Mouse (Mus musculus): ENCODE measurements at regions not wholly inside any gene's neighbourhood (a gene's known extent, or its start where the extent isn't known, plus 50 kb on each side); places are given as distances from the start of the nearest gene placed in this dataset.
A peak's percentile ranks its signal among the peaks of the same experiment; 100 is the strongest.

- DNase-seq (ENCODE audit: extremely low read depth, insufficient read length, low spot score), result no peak
Measured at GRCm38 (mm10) chr11:112345133-112345532, 436.9 kb upstream of the Sox9 start.

- DNase-seq (ENCODE audit: extremely low read depth, insufficient read length, low spot score), result no peak
Measured at GRCm38 (mm10) chr11:112345586-112345985, 436.4 kb upstream of the Sox9 start.

GRCm38 (mm10) chr11:112346089-112346488 lies 435.9 kb upstream of the Sox9 start:
- DNase-seq (ENCODE audit: extremely low read depth, insufficient read length, low spot score), result no peak

DNA sequence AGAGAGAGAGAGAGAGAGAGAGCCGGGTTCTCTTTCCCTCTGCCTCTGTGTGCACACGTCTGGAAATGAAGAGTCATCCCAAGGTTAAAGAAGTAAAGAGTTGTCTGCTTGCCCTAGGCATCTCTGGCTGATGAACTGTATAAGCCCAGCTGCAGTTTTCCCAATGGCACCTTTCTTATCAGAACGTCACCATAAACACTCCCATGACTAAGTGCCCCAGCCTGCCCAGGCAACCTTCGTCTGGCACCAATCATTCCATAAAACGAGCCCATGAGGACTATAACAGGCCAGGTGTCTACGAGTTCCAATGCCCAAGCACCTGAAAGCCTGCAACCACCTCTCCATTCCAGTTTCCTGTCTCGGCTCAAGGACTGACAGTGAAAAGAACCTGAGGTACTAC lies 435.5 kb upstream of the Sox9 start:
- no peak for DNase-seq (ENCODE audit: extremely low read depth, insufficient read length, low spot score)

GRCm38 (mm10) chr11:112355311-112355710 lies 426.7 kb upstream of the Sox9 start:
- DNase-seq (ENCODE audit: extremely low read depth, insufficient read length, low spot score), result no peak

GRCm38 (mm10) chr11:112366715-112367114 lies 415.3 kb upstream of the Sox9 start:
- DNase-seq (ENCODE audit: extremely low read depth, insufficient read length, low spot score), result no peak

- no peak for DNase-seq (ENCODE audit: extremely low read depth, insufficient read length, low spot score)
Measured at GRCm38 (mm10) chr11:112370941-112371340, 411.1 kb upstream of the Sox9 start.

GRCm38 (mm10) chr11:112400069-112400468 lies 382.0 kb upstream of the Sox9 start:
- no peak for DNase-seq (ENCODE audit: extremely low read depth, insufficient read length, low spot score)

- no peak for DNase-seq (ENCODE audit: extremely low read depth, insufficient read length, low spot score)
Measured at GRCm38 (mm10) chr11:112407681-112408080, 374.3 kb upstream of the Sox9 start.

DNA sequence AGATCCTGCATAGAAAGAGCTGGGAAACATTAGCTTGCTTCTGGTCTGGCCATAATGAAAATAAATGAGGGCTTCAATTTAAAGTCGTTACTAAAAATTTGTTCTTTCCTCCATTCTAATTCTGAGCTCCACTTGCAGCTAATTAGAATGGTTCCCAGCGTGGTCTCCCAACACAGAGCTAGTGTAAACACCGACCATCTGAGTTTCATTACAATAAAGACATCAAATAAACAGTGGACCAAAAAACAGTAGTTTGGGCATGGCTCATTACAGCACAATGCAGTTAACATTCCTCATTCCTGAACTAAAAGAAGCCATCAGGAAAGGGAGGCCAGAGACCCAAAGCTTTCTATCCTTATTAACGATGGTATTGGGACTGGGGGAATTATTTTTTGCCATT lies 369.6 kb upstream of the Sox9 start:
- no peak for DNase-seq (ENCODE audit: extremely low read depth, insufficient read length, low spot score)

DNA sequence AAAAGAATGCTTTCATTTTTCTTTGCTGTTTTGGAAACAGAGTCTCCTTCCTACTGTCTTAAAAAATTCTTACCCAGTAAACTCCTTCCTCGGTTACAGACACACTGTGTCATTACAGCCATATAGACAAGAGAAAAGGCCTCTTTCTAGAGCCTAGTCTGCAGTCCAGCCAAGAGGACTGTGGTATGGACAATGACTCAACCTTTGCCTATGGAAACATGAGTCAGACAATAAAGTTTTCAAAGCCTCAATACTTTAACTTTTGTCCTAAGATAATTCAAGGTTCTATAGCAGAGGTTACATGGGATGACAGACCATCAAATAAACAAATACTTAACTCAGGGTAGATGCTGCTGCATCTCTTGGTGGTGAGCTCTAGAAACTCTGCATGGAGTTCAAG lies 339.4 kb upstream of the Sox9 start:
- DNase-seq (ENCODE audit: extremely low read depth, insufficient read length, low spot score), result no peak

DNA sequence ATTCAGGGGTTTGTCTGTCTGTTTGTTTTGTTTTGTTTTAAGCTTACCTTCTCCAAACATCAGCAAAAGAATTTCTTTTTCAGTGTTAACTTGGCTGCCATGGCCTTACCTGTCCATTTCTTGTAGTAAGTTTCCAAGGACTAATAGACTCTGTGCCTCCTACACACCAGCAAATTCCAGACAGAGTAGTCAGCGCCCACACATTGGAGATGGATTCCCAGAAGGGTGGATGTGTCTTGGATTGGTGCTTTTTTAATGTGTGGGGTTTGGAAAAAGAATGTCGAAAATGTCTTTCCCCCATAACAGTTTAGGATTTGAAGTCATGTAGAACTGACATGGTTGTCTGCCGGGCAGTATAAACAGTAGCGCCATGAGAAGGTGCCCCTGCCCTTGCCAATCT lies 338.1 kb upstream of the Sox9 start:
- no peak for DNase-seq (ENCODE audit: extremely low read depth, insufficient read length, low spot score)

GRCm38 (mm10) chr11:112449632-112450031 lies 332.4 kb upstream of the Sox9 start:
- no peak for DNase-seq (ENCODE audit: extremely low read depth, insufficient read length, low spot score)

DNA sequence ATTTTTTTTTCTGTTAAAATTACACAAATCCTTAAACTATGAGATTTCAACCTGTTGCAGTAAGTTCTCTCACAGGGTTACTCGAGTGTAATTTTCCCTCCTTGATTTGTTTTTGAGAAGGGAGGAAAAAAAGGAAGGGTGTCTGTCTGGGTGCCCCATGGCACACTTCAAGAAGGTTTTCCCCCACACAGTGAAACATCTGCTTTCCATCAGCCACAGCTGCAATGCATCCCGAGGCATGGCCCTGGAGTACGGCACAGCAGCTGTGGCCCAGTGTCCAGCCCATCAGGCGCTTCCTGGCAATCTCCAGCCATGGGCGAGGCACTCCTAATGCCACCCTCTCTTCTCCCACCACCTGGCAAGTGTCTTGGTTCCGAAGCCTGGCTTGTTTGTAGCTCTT lies 331.8 kb upstream of the Sox9 start:
- no peak for DNase-seq (ENCODE audit: extremely low read depth, insufficient read length, low spot score)

DNA sequence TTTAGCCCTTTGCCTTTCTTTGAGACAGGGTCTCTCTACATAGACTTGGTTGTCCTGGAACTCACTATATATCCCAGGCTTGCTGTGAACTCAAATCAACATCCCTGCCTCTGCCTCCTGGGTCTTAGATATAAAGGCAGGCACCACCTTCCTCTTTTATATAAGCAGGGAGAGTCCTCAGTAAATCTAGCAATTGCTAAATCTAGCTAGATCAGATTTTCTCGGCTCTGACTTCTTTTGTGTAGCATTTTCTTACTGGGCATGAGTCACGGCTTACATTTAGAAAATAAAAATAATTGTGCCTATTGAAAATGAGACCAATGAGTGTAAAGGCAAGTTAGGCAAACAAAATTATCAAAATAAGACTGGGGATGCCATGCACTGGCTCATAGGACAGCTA lies 323.9 kb upstream of the Sox9 start:
- no peak for DNase-seq (ENCODE audit: extremely low read depth, insufficient read length, low spot score)

GRCm38 (mm10) chr11:112463121-112463520 lies 318.9 kb upstream of the Sox9 start:
- DNase-seq (ENCODE audit: extremely low read depth, insufficient read length, low spot score), result no peak

DNA sequence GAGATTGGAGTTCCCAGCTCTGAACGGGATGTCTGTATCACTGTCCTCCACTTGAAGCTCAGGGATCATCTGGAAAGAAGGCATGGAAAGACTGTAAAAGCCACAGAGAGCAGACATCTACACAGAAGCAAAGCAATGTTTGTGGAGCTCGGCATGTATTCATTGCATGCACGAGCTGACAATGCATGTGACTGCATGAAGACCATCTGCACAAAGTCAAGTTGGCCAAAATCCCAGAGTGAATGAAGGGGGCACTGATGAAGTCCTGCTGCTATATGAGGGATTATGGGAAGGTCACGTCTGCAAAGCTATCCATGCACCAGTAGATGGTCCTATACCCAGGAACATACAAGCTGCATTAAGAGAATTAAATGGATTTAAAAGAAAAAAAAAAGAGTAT lies 317.6 kb upstream of the Sox9 start:
- no peak for DNase-seq (ENCODE audit: extremely low read depth, insufficient read length, low spot score)

DNA sequence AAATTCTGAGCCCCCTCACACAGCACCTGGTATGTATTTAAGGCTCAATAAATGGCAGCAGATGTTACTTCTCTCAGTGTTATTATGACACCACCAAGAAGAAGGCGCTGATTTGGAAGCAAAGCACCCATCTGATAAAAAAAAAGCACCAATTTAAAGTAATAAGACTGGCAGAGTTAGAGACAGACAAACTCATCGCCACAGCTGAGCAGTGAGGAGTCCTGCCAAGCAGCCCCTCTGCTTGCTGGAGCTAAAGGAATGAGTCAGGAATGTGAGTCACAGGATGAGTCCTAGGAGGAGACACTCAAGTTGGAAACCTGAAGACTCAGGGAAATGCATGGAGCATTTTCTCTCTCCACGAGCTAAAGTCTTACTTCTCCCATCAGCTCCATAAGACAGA lies 311.7 kb upstream of the Sox9 start:
- peak; percentile 65 for DNase-seq (ENCODE audit: extremely low read depth, insufficient read length, low spot score)

GRCm38 (mm10) chr11:112473237-112473636 lies 308.8 kb upstream of the Sox9 start:
- DNase-seq (ENCODE audit: extremely low read depth, insufficient read length, low spot score), result peak; percentile 47

- no peak for DNase-seq (ENCODE audit: extremely low read depth, insufficient read length, low spot score)
Measured at GRCm38 (mm10) chr11:112473681-112474080, 308.3 kb upstream of the Sox9 start.

DNA sequence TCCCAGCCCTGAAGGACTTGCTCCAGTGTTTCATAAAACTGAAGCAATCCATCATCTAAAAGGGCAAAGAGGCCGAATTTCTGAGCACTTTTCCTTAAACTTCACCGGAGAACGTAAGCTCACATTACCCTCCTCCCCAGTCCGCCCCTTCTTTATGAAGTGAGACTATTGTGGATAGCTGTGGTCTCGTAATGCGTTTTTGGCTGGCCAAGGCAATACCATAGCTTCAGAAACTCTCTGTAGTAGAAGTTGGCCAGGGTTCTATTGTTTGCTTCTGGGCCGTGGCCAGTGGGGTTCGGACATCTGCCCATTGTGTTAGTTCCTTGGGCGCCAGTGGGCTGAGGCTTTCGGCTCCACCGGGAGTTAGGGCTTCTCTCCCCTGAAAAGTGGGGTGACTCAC lies 301.7 kb upstream of the Sox9 start:
- DNase-seq (ENCODE audit: extremely low read depth, insufficient read length, low spot score), result no peak

DNA sequence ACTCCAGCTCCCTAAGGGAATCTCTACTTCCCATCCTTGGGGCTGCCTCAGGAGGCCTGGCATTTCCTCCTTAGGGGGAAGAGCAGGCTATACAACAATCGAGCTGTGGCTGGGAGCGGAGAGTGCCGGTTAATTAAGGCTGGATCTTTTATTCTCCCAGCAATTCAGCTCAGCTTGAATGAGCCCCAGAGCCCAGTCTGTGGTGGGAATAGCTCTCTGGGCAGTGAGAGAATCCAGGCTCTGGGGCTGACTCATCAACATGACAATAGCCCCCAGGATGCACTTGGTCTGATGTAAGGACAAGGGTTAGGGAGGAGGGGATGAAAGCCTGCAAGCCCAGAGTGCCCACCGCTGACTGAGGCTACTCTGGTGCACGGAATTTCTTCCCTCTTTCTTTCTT lies 280.2 kb upstream of the Sox9 start:
- DNase-seq (ENCODE audit: extremely low read depth, insufficient read length, low spot score), result no peak

GRCm38 (mm10) chr11:112519076-112519475 lies 262.9 kb upstream of the Sox9 start:
- no peak for DNase-seq (ENCODE audit: extremely low read depth, insufficient read length, low spot score)

DNA sequence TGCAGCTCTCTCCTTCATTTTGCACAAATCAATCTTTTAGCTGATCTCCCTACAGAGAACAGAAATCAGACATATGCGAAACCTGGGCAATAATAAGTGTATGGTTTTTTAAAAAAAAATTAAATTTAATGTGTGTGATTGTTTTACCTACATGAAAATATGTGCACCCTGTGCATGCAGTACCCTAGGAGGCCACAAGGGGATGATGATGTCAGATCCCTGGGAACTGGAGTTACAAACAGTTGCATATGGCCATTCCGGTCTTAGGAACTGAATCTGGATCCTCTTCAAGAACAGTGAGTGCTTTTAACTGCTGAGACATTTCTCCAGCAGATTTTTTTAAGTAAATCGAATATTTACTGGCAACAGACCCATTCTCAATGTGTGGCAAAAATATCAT lies 257.0 kb upstream of the Sox9 start:
- no peak for DNase-seq (ENCODE audit: extremely low read depth, insufficient read length, low spot score)
